Mouse (Mus musculus) liver, embryonic 12.5 days (tissue): ENCODE results near the gene Itgb3. TPM values are rescaled to one million over a fixed set of nuclear protein-coding genes. Genes with fewer than 3 reads are reported as not detected.

Source experiments
- ATAC-seq: fragments of 200-750 bp; cut with Nextera tagmentation; 2 replicates; pipeline ENCODE4 v1.8.0; 2017; ENCODE audit warnings: moderate number of reproducible peaks, mild to moderate bottlenecking, moderate library complexity
- H3K27ac ChIP-seq: fragments of 300-500 bp; sonication (generic); 2 replicates; pipeline ENCODE4 v1.5.1; 2016; ENCODE audit warnings: mild to moderate bottlenecking
- H3K27me3 ChIP-seq: fragments of 300-500 bp; sonication (generic); replicated peaks from 2 replicates; pipeline ENCODE4 v1.6.1; 2016; ENCODE audit warnings: mild to moderate bottlenecking, moderate library complexity
- H3K36me3 ChIP-seq: fragments of 300-500 bp; sonication (generic); 2 replicates; pipeline ENCODE4 v1.6.1; 2016; ENCODE audit warnings: mild to moderate bottlenecking, moderate library complexity
- H3K4me1 ChIP-seq: fragments of 300-500 bp; sonication (generic); 2 replicates; pipeline ENCODE4 v1.6.1; 2016
- H3K4me2 ChIP-seq: fragments of 300-500 bp; sonication (generic); 2 replicates; pipeline ENCODE4 v1.6.1; 2016; ENCODE audit warnings: mild to moderate bottlenecking, moderate library complexity
- H3K4me3 ChIP-seq: fragments of 300-500 bp; sonication (generic); 2 replicates; pipeline ENCODE4 v1.5.1; 2016; ENCODE audit warnings: mild to moderate bottlenecking, moderate library complexity
- H3K9ac ChIP-seq: fragments of 300-500 bp; sonication (generic); 2 replicates; pipeline ENCODE4 v1.6.1; 2016; ENCODE audit warnings: mild to moderate bottlenecking, moderate library complexity
- H3K9me3 ChIP-seq: fragments of 300-500 bp; sonication (generic); replicated peaks from 2 replicates; pipeline ENCODE4 v1.6.1; 2016; ENCODE audit warnings: mild to moderate bottlenecking, moderate library complexity
- WGBS: fragments of 180-500 bp; shearing (Covaris S2); methylation state at CpG from one replicate; pipeline ENCODE4 v1.1.7; 2016; ENCODE audit not compliant: insufficient replicate concordance; 5-methylcytosine and 5-hydroxymethylcytosine counted together
- polyA plus RNA-seq: library from polyadenylated mRNA; unstranded; fragments of >200 nt; fragmentation: Nextera tagmentation; extraction: Ambion mirVana; gene quantifications from 2 replicates; pipeline ENCODE4 v1.2.1, GENCODE M21; 2016

The Itgb3 gene
- polyA plus RNA-seq, 1 experiment from 2014 or later, result 36.4 TPM

DNA sequence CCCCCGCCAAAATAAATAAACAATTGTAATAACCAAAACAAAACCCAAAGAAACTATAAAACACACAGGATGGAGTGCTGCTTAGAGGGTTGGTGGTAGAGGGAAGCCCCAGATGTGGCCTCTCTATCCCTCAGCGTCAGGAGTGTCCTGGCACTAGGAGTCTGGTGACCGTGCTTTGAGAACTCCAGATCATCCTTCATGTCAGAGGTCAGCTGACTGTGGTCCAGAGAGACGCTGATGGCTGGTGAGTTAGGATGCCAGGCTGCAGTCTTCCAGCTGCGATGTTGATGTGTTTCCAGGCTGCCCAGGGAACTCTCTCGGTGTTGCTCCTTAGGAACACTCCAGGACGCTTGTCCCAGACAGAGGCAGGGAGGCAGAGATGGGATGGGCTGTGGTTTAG lies 35.7 kb upstream of the Itgb3 start:
- 69% methylated on average over 7 of the region's 7 CpGs for WGBS
- no peaks in the 10 kb centered on the region; the same call in 1 of the 2 replicates for H3K9me3 ChIP-seq
- no peak for ATAC-seq

DNA sequence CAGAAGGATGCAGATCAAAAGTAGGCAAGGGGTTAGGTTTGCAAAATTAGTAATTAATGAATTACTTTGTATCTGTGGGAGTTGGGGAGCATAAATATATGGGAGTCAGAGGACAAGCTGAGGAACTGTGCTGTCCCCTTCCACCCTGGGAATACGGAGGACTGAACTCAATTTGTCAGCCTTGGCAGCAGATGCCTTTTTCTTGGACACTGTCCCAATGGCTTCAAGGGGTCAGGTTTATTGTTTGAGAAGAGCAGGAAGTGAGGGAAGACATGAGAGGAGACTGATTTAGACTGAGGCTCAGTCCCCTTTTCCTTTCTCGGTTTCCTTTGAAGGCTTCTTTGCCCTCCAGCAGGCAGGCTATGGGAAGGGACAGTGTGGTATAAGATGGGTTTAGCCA lies 35.2 kb upstream of the Itgb3 start:
- WGBS, result 48% methylated on average over 2 of the region's 2 CpGs

More for the DNA sequence above, 35.7 kb upstream of the Itgb3 start:
- Histone ChIP-seq H3K4me2 (no peak overlapping the region; the same call in 1 of the 2 replicates), H3K36me3 (no peaks in the 10 kb centered on the region), H3K4me3 (no peak overlapping the region), H3K4me1 (peaks cover 23% of the 10 kb centered on the region), H3K27me3 (peaks cover 24% of the 10 kb centered on the region), H3K27ac (no peak overlapping the region), H3K9ac (no peak overlapping the region)

DNA sequence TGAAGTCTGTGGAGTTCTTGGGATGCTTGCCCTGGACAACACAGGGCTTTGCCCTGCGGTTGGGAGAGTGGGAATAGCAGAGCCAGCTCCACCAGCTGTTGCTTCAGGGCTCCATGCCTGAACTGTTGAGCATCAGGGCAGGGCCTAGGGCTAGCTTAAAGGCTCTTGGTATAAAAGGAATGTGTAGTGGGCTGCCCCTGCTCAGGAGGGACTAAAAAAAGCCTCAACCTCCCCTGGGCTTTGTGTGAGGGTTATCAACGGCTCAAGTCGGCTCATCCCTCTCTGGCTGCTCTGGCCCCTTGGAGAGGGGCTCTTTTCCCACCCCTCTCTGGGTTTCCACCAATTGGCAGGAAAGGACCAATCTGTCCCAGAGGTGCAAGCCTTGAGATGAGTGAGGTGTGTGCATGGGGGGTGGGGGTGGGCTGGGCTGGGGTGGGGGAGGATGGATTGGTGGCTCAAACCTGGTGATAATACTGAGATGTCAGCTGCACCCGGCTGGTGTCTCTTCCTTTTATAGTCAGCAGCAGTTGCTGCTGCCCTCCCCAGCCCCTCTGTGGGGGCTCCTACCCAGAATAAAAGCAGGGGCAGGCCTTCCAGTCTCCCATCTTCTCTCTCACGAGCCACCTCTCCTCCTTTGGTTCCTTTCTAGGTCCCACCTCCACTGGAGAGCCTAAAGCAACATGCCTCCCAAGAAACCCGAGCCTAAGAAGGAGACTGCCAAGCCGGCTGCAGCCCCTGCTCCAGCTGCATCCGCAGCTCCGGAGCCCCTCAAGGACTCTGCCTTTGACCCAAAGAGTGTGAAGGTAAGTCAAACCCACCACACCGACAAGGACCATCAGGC lies 30.8 kb upstream of the Itgb3 start:
- Histone ChIP-seq H3K4me3 (no peak overlapping the region), H3K4me2 (no peak overlapping the region), H3K4me1 (0 out of 2 replicates have a peak, but pooled peaks cover under 1% of the 10 kb centered on the region), H3K9me3 (no peaks in the 10 kb centered on the region), H3K9ac (no peak overlapping the region), H3K27me3 (peaks cover 62% of the 10 kb centered on the region), H3K36me3 (no peaks in the 10 kb centered on the region), H3K27ac (no peak overlapping the region)
- no peak for ATAC-seq
- WGBS, result 59% methylated on average over 10 of the region's 10 CpGs

More for the DNA sequence above, 35.2 kb upstream of the Itgb3 start:
- Histone ChIP-seq H3K4me2 (no peak overlapping the region), H3K27ac (no peak overlapping the region), H3K9me3 (no peaks in the 10 kb centered on the region; the same call in 1 of the 2 replicates), H3K9ac (no peak overlapping the region), H3K4me3 (no peak overlapping the region), H3K36me3 (no peaks in the 10 kb centered on the region), H3K4me1 (peaks cover 23% of the 10 kb centered on the region), H3K27me3 (peaks cover 28% of the 10 kb centered on the region)
- ATAC-seq, result no peak

DNA sequence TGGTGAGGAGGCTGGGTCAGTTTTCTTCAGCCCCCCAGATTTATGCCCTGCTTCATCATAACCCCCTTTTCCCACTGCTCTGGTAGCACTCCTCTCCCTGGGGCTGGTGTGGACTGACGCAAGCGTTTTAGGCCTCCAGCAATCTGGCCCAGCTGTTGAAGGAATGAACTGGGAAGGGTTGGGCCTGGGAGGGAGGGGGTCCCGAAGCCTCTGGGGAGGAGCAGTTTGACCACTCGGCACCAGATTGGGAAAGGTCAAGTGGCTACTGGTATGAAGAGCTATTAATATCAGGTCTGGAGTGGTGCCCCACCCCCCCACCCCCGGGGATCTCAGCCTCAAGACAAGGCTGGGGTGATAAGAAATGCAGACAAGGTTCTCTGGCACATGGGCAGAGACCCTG lies 29.7 kb upstream of the Itgb3 start:
- peaks cover 62% of the 10 kb centered on the region for H3K27me3 ChIP-seq
- ATAC-seq, result no peak
- H3K4me3 ChIP-seq, result no peak overlapping the region
- H3K4me1 ChIP-seq, result no peaks in the 10 kb centered on the region
- no peaks in the 10 kb centered on the region for H3K9me3 ChIP-seq
- WGBS, result 45% methylated on average over 5 of the region's 5 CpGs
- no peak overlapping the region for H3K4me2 ChIP-seq
- no peak overlapping the region for H3K9ac ChIP-seq
- no peaks in the 10 kb centered on the region for H3K36me3 ChIP-seq
- no peak overlapping the region for H3K27ac ChIP-seq

DNA sequence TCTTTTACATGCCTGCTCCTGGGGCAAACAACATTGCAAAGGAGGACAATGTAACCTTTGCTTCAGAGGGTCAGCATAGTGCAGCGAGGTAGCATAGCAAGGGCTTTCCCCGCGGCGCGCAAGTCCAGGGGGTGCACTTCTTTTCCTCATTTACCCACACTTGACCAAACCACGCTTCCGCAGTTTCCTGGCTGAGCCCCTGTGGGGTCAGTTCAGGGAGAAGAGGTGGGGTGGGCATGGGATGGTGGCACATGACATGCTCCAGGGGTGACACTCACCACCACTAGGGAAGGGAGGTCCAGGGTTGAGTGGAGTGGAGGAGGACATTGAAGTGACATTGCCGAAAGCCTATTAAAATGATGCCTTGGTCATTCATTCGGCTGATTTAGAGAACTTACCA lies 28.7 kb upstream of the Itgb3 start:
- Histone ChIP-seq H3K4me2 (no peak overlapping the region), H3K9ac (no peak overlapping the region), H3K4me3 (no peak overlapping the region), H3K27ac (no peak overlapping the region), H3K27me3 (peaks cover 63% of the 10 kb centered on the region), H3K9me3 (no peaks in the 10 kb centered on the region), H3K4me1 (no peaks in the 10 kb centered on the region), H3K36me3 (no peaks in the 10 kb centered on the region)
- no peak for ATAC-seq
- WGBS, result 76% methylated on average over 9 of the region's 9 CpGs

- Histone ChIP-seq H3K27me3 (peaks cover 63% of the 10 kb centered on the region), H3K4me3 (no peak overlapping the region), H3K4me2 (no peak overlapping the region), H3K36me3 (no peaks in the 10 kb centered on the region), H3K9me3 (no peaks in the 10 kb centered on the region), H3K27ac (no peak overlapping the region), H3K9ac (no peak overlapping the region), H3K4me1 (no peaks in the 10 kb centered on the region)
- WGBS, result 80% methylated on average over 8 of the region's 8 CpGs
- ATAC-seq, result no peak
These were observed 28.2 kb upstream of the Itgb3 start for GRCm38 (mm10) chr11:104579575-104579974.

DNA sequence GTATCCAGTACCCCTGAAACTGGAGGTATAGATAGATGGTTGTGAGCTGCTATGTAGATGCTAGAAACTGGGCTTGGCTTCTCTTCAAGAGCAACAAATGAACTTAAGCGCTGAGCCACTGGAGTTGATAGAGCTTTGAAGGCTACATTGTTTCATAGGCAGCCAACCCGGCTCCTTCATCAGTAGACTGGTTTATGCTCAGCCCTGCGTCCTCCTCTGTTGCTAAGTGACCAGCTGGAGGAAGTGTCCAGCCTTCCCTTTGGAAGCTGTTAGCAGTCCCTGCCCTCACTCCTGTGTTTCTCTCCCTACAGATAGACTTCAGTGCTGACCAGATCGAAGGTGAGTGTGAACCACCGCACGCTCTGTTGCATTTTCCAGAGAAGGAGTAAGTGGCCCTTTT lies 27.7 kb upstream of the Itgb3 start:
- Histone ChIP-seq H3K4me2 (no peak overlapping the region), H3K4me1 (no peaks in the 10 kb centered on the region), H3K9ac (no peak overlapping the region), H3K27ac (no peak overlapping the region), H3K9me3 (no peaks in the 10 kb centered on the region), H3K4me3 (no peak overlapping the region), H3K27me3 (peaks cover 63% of the 10 kb centered on the region), H3K36me3 (no peaks in the 10 kb centered on the region)
- 75% methylated on average over 6 of the region's 6 CpGs for WGBS
- no peak for ATAC-seq

DNA sequence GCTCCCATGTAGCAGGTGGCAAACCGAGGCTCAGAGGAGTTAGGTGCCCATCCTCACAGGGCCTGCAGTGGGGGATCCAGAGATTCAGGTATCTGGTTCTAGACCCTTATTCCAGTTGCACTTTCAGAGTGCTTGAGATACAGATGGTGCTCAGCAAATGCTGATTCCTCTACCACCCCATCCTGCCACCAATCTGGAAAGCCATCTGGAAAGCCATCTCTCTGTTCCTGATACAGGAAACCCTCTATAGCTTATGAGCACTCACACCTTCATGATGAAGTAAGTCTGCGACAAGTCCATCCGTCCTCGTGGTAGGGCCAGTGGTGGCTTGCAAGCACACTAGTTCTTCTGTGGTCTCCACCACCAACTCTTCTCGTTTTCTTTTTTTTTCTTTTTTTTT lies 27.2 kb upstream of the Itgb3 start:
- Histone ChIP-seq H3K9me3 (no peaks in the 10 kb centered on the region), H3K4me2 (no peak overlapping the region), H3K4me1 (no peaks in the 10 kb centered on the region), H3K27me3 (peaks cover 63% of the 10 kb centered on the region), H3K36me3 (no peaks in the 10 kb centered on the region), H3K27ac (no peak overlapping the region), H3K9ac (no peak overlapping the region), H3K4me3 (no peak overlapping the region)
- 61% methylated on average over 5 of the region's 5 CpGs for WGBS
- no peak for ATAC-seq

DNA sequence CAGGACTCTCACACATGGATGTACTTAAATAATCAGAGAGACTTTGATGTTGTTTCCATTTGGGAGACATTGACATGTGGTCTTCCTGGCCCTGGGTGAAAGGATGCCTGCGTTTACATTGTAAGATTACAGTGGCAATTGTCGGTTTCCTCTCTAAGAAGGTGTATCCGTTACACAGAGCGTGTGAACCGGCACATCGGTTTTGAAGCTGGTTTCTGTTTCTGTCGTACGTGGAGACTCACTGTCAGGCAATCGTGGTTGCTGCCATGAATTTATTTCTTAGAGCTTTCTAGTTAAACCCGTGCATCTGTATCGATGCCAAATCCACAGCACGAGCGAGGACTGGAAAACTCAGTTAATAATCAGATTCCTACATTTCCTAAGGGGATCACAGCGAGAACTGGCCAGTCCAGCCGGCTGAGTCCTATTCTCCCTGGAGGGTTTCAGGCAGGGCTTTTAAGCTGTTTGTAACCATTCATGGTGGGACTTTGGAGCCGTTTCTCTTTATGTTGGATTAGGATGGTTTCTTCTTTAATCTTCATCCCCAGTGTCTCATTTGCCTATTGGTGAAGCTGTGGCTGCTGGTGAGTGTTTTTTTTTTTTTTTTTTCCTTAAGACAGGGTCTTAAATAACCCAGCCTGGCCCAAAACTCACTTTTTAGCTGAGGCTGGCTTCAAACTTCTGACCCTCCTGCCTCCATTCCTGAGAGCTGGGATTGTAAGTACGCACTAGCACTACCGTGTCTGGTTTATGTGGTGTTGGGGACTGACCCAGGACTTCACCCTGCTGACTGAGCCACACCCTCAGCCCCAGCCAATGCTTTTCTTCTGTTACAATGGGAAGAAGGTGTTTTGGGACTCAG lies 26.1 kb upstream of the Itgb3 start:
- Histone ChIP-seq H3K27me3 (peaks cover 63% of the 10 kb centered on the region), H3K27ac (no peak overlapping the region)
- 35% methylated on average over 18 of the region's 18 CpGs for WGBS

GRCm38 (mm10) chr11:104582308-104582606 lies 25.5 kb upstream of the Itgb3 start:
- no peaks in the 10 kb centered on the region for H3K9me3 ChIP-seq
- no peak overlapping the region for H3K4me3 ChIP-seq
- H3K9ac ChIP-seq, result no peak overlapping the region
- no peak overlapping the region for H3K4me2 ChIP-seq
- peaks cover 59% of the 10 kb centered on the region for H3K27me3 ChIP-seq
- no peaks in the 10 kb centered on the region for H3K4me1 ChIP-seq
- H3K27ac ChIP-seq, result no peak overlapping the region
- whole genome bisulfite sequencing, result 34% methylated on average over 2 of the region's 2 CpGs
- H3K36me3 ChIP-seq, result no peaks in the 10 kb centered on the region
- ATAC-seq, result no peak

More for the DNA sequence above, 26.1 kb upstream of the Itgb3 start:
- Histone ChIP-seq H3K4me2 (peak overlapping the region; percentile 24; the same call in 1 of the 2 replicates), H3K9ac (no peak overlapping the region), H3K9me3 (no peaks in the 10 kb centered on the region), H3K36me3 (no peaks in the 10 kb centered on the region), H3K4me1 (no peaks in the 10 kb centered on the region), H3K4me3 (no peak overlapping the region)
- no peak for ATAC-seq

- H3K27ac ChIP-seq, result no peak overlapping the region
- no peak for ATAC-seq
- H3K36me3 ChIP-seq, result no peaks in the 10 kb centered on the region
- 40% methylated on average over 13 of the region's 13 CpGs for WGBS
- no peaks in the 10 kb centered on the region for H3K9me3 ChIP-seq
- no peak overlapping the region for H3K4me2 ChIP-seq
- H3K27me3 ChIP-seq, result peaks cover 53% of the 10 kb centered on the region
- no peak overlapping the region for H3K4me3 ChIP-seq
- no peaks in the 10 kb centered on the region for H3K4me1 ChIP-seq
- H3K9ac ChIP-seq, result no peak overlapping the region
These were observed 25.0 kb upstream of the Itgb3 start for GRCm38 (mm10) chr11:104582630-104583364.

DNA sequence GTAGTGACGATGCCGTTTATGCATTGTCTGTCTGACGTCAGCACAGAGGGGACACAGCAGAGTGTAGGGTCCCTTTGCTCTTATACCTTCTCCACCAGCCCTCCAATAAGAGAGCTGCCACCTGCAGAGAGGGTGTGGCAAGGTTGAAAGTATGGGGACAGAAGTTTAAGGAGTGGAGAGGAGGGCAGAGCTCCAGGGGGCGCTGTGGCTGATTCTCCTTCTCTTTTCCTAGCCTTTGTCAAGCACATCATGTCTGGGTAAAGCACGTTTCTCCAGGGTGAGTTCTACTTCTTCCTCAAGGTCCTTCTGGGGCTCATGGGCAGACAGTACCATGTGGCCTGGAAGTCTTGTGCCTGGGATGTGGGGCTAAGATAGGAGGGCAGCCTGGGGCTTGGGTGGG lies 22.3 kb upstream of the Itgb3 start:
- H3K4me2 ChIP-seq, result no peak overlapping the region
- H3K27ac ChIP-seq, result no peak overlapping the region
- H3K9ac ChIP-seq, result no peak overlapping the region
- no peaks in the 10 kb centered on the region for H3K36me3 ChIP-seq
- no peak overlapping the region for H3K4me3 ChIP-seq
- 54% methylated on average over 5 of the region's 5 CpGs for WGBS
- no peak for ATAC-seq
- H3K9me3 ChIP-seq, result no peaks in the 10 kb centered on the region
- H3K4me1 ChIP-seq, result no peaks in the 10 kb centered on the region
- peaks cover 30% of the 10 kb centered on the region for H3K27me3 ChIP-seq
